Comparison of ENCODE assay signal across 9 mouse cellular contexts in genomic region chr14:54375916-54376315, GRCm38 (mm10). TPM values are rescaled to one million over a fixed set of nuclear protein-coding genes. Genes with fewer than 3 reads are reported as not detected.
DNase-seq lines count a peak whose midpoint lies in the region; ATAC-seq and TF ChIP-seq lines count a peak whose summit lies in the region.
"Had no signal": no experiment of that assay in that cellular context is flagged by ENCODE, and none has a peak within 500 bp of the region (broad histone marks: within the 10 kb centered on the region; RNA-seq: fewer than 3 reads in every experiment).

No protein-coding gene starts in this region.

- 0 out of 2 replicates have a peak, but pooled peaks cover 2% of the 10 kb centered on the region for H3K79me2 ChIP-seq in liver, adult 2 months (ENCODE audit: control insufficient read depth, insufficient read depth, low read length)

- no peaks in the 10 kb centered on the region for H3K4me1 ChIP-seq in liver, adult 2 months (ENCODE audit: control insufficient read depth, insufficient read depth, low read length)

- H3K27me3 ChIP-seq in liver, adult 2 months (ENCODE audit: control insufficient read depth, insufficient read depth, low read length): no peaks in the 10 kb centered on the region
- H3K27me3 ChIP-seq: stomach, embryonic 15.5 days had no signal

- 0 out of 2 replicates have a peak, but pooled peaks cover 2% of the 10 kb centered on the region for H3K36me3 ChIP-seq in liver, adult 2 months (ENCODE audit: control insufficient read depth, insufficient read depth, low read length)

- no peak overlapping the region for H3K4me3 ChIP-seq in liver, adult 2 months (ENCODE audit: insufficient read depth, low read depth, low read length)
- H3K4me3 ChIP-seq: stomach, embryonic 15.5 days had no signal

- no peak overlapping the region for H3K9ac ChIP-seq in liver, adult 2 months (ENCODE audit: low read depth, low read length)
- H3K9ac ChIP-seq: stomach, embryonic 15.5 days had no signal

- 44% methylated on average over 3 of the region's 3 CpGs for WGBS in liver, adult 2 months

- DNase-seq in adrenal gland, adult 2 months: peak; percentile 35
- no peak for DNase-seq in adrenal gland, postnatal 25 days
- DNase-seq in liver, adult 2 months (ENCODE audit: extremely low read depth, low read depth, low spot score): peak; percentile 34
- no peak for DNase-seq in liver
- DNase-seq in forelimb bud, embryonic 11.5 days (ENCODE audit: low read depth, low spot score): peak; percentile 18
- no peak for DNase-seq in frontal cortex, postnatal 36 days (ENCODE audit: low spot score in 2 of 2)
- no peak for DNase-seq in urinary bladder, postnatal 36 days (ENCODE audit: low spot score in 2 of 2)

- ATAC-seq in megakaryocyte progenitor cell, adult 5-6 weeks (replicated peaks; ENCODE audit: poor library complexity): peak; percentile 97

- no peak overlapping the region for H3K27ac ChIP-seq in liver, adult 2 months (replicated peaks; ENCODE audit: insufficient read depth, low read depth, low read length)
- H3K27ac ChIP-seq: stomach, embryonic 15.5 days had no signal

- no peak for TF ChIP-seq POLR2A in liver, adult 2 months (IDR thresholded peaks at IDR 0.05; ENCODE audit: extremely low read depth, insufficient read depth, low read length)

- peak; percentile 66 for TF ChIP-seq CTCF in liver, adult 2 months (IDR thresholded peaks at IDR 0.05; ENCODE audit: low read depth, low read length)

RNA-seq across cellular contexts. Expression of gene Oxa1l, which starts 15.3 kb away (rescaled TPM):
- total RNA-seq in adrenal gland, adult 2 months (2021): 100 to 1,000 TPM in 1 of 2 experiments, 10 to 100 TPM in 1; 95.8 to 109 TPM
- polyA plus RNA-seq in adrenal gland, adult 2 months (2012; rRNA removed): 461 and 500 TPM in 2 replicates
- total RNA-seq in adrenal gland, postnatal 25 days (2021): 111 and 126 TPM in 2 replicates
- total RNA-seq in liver, adult 2 months (2014; rRNA removed): 16.4 and 23.1 TPM in 2 replicates
- 108 and 116 TPM in 2 replicates for polyA plus RNA-seq in liver, adult 2 months (2012; rRNA removed)
- 49.6 and 56.2 TPM in 2 replicates for total RNA-seq in megakaryocyte progenitor cell, adult 5-6 weeks (2015)
- total RNA-seq in megakaryocyte progenitor cell, adult 5-6 weeks (2017): 37.0 and 37.9 TPM in 2 replicates

RNA-seq across cellular contexts. Expression of gene Slc7a7, which starts 41.7 kb away (rescaled TPM):
- 1 to 10 TPM; 2.8 to 3.9 TPM for total RNA-seq in adrenal gland, adult 2 months (2021)
- polyA plus RNA-seq in adrenal gland, adult 2 months (2012; rRNA removed): 3.7 and 4.2 TPM in 2 replicates
- 5.4 and 5.9 TPM in 2 replicates for total RNA-seq in adrenal gland, postnatal 25 days (2021)
- 2.2 and 2.3 TPM in 2 replicates for total RNA-seq in liver, adult 2 months (2014; rRNA removed)
- 2.6 and 4.1 TPM in 2 replicates for polyA plus RNA-seq in liver, adult 2 months (2012; rRNA removed)
- 2.7 and 3.5 TPM in 2 replicates for total RNA-seq in megakaryocyte progenitor cell, adult 5-6 weeks (2015)
- 5.4 and 6.4 TPM in 2 replicates for total RNA-seq in megakaryocyte progenitor cell, adult 5-6 weeks (2017)

RNA-seq across cellular contexts. Expression of gene Mrpl52, which starts 50.8 kb away (rescaled TPM):
- 100 to 1,000 TPM; 162 to 202 TPM for total RNA-seq in adrenal gland, adult 2 months (2021)
- polyA plus RNA-seq in adrenal gland, adult 2 months (2012; rRNA removed): 2,091 and 3,081 TPM in 2 replicates
- 197 and 205 TPM in 2 replicates for total RNA-seq in adrenal gland, postnatal 25 days (2021)
- total RNA-seq in liver, adult 2 months (2014; rRNA removed): 77.8 and 85.8 TPM in 2 replicates
- polyA plus RNA-seq in liver, adult 2 months (2012; rRNA removed): 876 and 1,262 TPM in 2 replicates
- total RNA-seq in megakaryocyte progenitor cell, adult 5-6 weeks (2015): 118 and 124 TPM in 2 replicates
- 75.1 and 86.7 TPM in 2 replicates for total RNA-seq in megakaryocyte progenitor cell, adult 5-6 weeks (2017)

RNA-seq across cellular contexts. Expression of gene Mmp14, which starts 55.5 kb away (rescaled TPM):
- 10 to 100 TPM; 36.2 to 39.9 TPM for total RNA-seq in adrenal gland, adult 2 months (2021)
- 173 and 192 TPM in 2 replicates for polyA plus RNA-seq in adrenal gland, adult 2 months (2012; rRNA removed)
- total RNA-seq in adrenal gland, postnatal 25 days (2021): 56.4 and 68.5 TPM in 2 replicates
- 9.0 and 12.4 TPM in 2 replicates for total RNA-seq in liver, adult 2 months (2014; rRNA removed)
- 44.0 and 52.6 TPM in 2 replicates for polyA plus RNA-seq in liver, adult 2 months (2012; rRNA removed)
- total RNA-seq in megakaryocyte progenitor cell, adult 5-6 weeks (2015): 2.1 and 4.5 TPM in 2 replicates
- 3.0 and 4.1 TPM in 2 replicates for total RNA-seq in megakaryocyte progenitor cell, adult 5-6 weeks (2017)

Comparison
In these comparisons a context has a peak if more than half of its experiments do, and no peak if none do; other contexts are left out.
1. DNase-seq: peak in adrenal gland, adult 2 months (single experiment), liver, adult 2 months (single experiment) and forelimb bud, embryonic 11.5 days (single experiment); none in adrenal gland, postnatal 25 days (single experiment), liver (single experiment), frontal cortex, postnatal 36 days (0 of 2) and urinary bladder, postnatal 36 days (0 of 2).